Mouse (Mus musculus) liver, embryonic 11.5 days (tissue): ENCODE measurements at regions not wholly inside any gene's neighbourhood (a gene's known extent, or its start where the extent isn't known, plus 50 kb on each side); places are given as distances from the start of the nearest gene placed in this dataset.

Source experiments
- ATAC-seq: fragments of 200-750 bp; cut with Nextera tagmentation; replicated peaks from 2 replicates; pipeline ENCODE4 v1.8.0; 2017; ENCODE audit warnings: moderate number of reproducible peaks, mild to moderate bottlenecking, moderate TSS enrichment, moderate library complexity; ENCODE audit not compliant: low FRiP score
- DNase-seq: peaks from one replicate; pipeline ENCODE4 v3.0.0-alpha.2; 2017; ENCODE audit warnings: low spot score
- H3K27ac ChIP-seq: fragments of 300-500 bp; sonication (generic); 2 replicates; pipeline ENCODE4 v1.5.1; 2014; ENCODE audit warnings: mild to moderate bottlenecking, low read depth, low read length, control low read depth
- H3K27me3 ChIP-seq: fragments of 300-500 bp; sonication (generic); replicated peaks from 2 replicates; pipeline ENCODE4 v1.6.1; 2014; ENCODE audit warnings: low read length, mixed read lengths; ENCODE audit not compliant: control insufficient read depth, insufficient read depth
- H3K36me3 ChIP-seq: fragments of 300-500 bp; sonication (generic); 2 replicates; pipeline ENCODE4 v1.6.1; 2014; ENCODE audit warnings: mild to moderate bottlenecking, low read length, moderate library complexity, mixed read lengths; ENCODE audit not compliant: control insufficient read depth, insufficient read depth
- H3K4me1 ChIP-seq: fragments of 300-500 bp; sonication (generic); replicated peaks from 2 replicates; pipeline ENCODE4 v1.6.1; 2014; ENCODE audit warnings: low read length, mixed read lengths; ENCODE audit not compliant: control insufficient read depth, insufficient read depth
- H3K4me2 ChIP-seq: fragments of 300-500 bp; sonication (generic); 2 replicates; pipeline ENCODE4 v1.6.1; 2014; ENCODE audit warnings: mild to moderate bottlenecking, control low read depth, moderate library complexity
- H3K4me3 ChIP-seq: fragments of 300-500 bp; sonication (generic); 2 replicates; pipeline ENCODE4 v1.5.1; 2014; ENCODE audit warnings: low read depth, low read length, control low read depth
- H3K9ac ChIP-seq: fragments of 300-500 bp; sonication (generic); 2 replicates; pipeline ENCODE4 v1.6.1; 2014; ENCODE audit warnings: low read depth, low read length, control low read depth
- H3K9me3 ChIP-seq: fragments of 300-500 bp; sonication (generic); 2 replicates; pipeline ENCODE4 v1.6.1; 2016; ENCODE audit warnings: low read length, inconsistent platforms, mixed read lengths; ENCODE audit not compliant: control insufficient read depth
- WGBS: fragments of 180-500 bp; shearing (Covaris S2); extraction: QIAGEN DNeasy Blood & Tissue Kit; methylation state at CpG from one replicate; pipeline ENCODE4 v1.1.7; 2014; 5-methylcytosine and 5-hydroxymethylcytosine counted together

- H3K4me3 ChIP-seq = no peak overlapping the region
- ATAC-seq (no peak), DNase-seq (no peak)
- H3K36me3 ChIP-seq = no peaks in the 10 kb centered on the region
- no peaks in the 10 kb centered on the region for H3K9me3 ChIP-seq
- no peaks in the 10 kb centered on the region for H3K4me1 ChIP-seq
- no peak overlapping the region for H3K4me2 ChIP-seq
- no peak overlapping the region for H3K9ac ChIP-seq
- no peaks in the 10 kb centered on the region for H3K27me3 ChIP-seq
- 80% methylated on average over 4 of the region's 4 CpGs for WGBS
- no peak overlapping the region for H3K27ac ChIP-seq
Measured at GRCm38 (mm10) chr1:80076357-80076756, 141.9 kb downstream of the Fam124b start.

GRCm38 (mm10) chr1:80074376-80074775 lies 143.9 kb downstream of the Fam124b start:
- WGBS = 86% methylated on average over 4 of the region's 4 CpGs

GRCm38 (mm10) chr1:80073950-80074349 lies 144.3 kb downstream of the Fam124b start:
- ATAC-seq (no peak), DNase-seq (no peak)
- no peaks in the 10 kb centered on the region for H3K9me3 ChIP-seq
- 86% methylated on average over 3 of the region's 3 CpGs for WGBS
- no peak overlapping the region for H3K4me3 ChIP-seq
- H3K4me2 ChIP-seq = no peak overlapping the region
- no peak overlapping the region for H3K27ac ChIP-seq
- no peaks in the 10 kb centered on the region for H3K27me3 ChIP-seq
- H3K9ac ChIP-seq = no peak overlapping the region
- H3K36me3 ChIP-seq = no peaks in the 10 kb centered on the region
- H3K4me1 ChIP-seq = no peaks in the 10 kb centered on the region

More at GRCm38 (mm10) chr1:80074376-80074775, 143.9 kb downstream of the Fam124b start:
- no peaks in the 10 kb centered on the region for H3K4me1 ChIP-seq
- no peak overlapping the region for H3K4me2 ChIP-seq
- no peak overlapping the region for H3K27ac ChIP-seq
- ATAC-seq (no peak), DNase-seq (no peak)
- no peaks in the 10 kb centered on the region for H3K36me3 ChIP-seq
- H3K4me3 ChIP-seq = no peak overlapping the region
- H3K9me3 ChIP-seq = no peaks in the 10 kb centered on the region
- no peaks in the 10 kb centered on the region for H3K27me3 ChIP-seq
- H3K9ac ChIP-seq = no peak overlapping the region

GRCm38 (mm10) chr1:80069141-80069540 lies 149.1 kb downstream of the Fam124b start:
- H3K27me3 ChIP-seq = no peaks in the 10 kb centered on the region
- ATAC-seq (no peak), DNase-seq (no peak)
- H3K36me3 ChIP-seq = no peaks in the 10 kb centered on the region
- no peaks in the 10 kb centered on the region for H3K4me1 ChIP-seq
- no peaks in the 10 kb centered on the region for H3K9me3 ChIP-seq
- WGBS = 74% methylated on average over 4 of the region's 4 CpGs
- H3K4me2 ChIP-seq = no peak overlapping the region
- H3K4me3 ChIP-seq = no peak overlapping the region
- H3K27ac ChIP-seq = no peak overlapping the region
- H3K9ac ChIP-seq = no peak overlapping the region

- Histone ChIP-seq H3K4me1 (no peaks in the 10 kb centered on the region), H3K27ac (no peak overlapping the region), H3K9ac (no peak overlapping the region), H3K27me3 (no peaks in the 10 kb centered on the region), H3K9me3 (no peaks in the 10 kb centered on the region), H3K4me3 (no peak overlapping the region), H3K36me3 (no peaks in the 10 kb centered on the region), H3K4me2 (no peak overlapping the region)
- ATAC-seq (no peak), DNase-seq (no peak)
- WGBS = 73% methylated on average over 1 of the region's 1 CpGs
Measured at GRCm38 (mm10) chr1:80062121-80062520, 156.2 kb downstream of the Fam124b start.

- Histone ChIP-seq H3K27ac (no peak overlapping the region), H3K4me1 (no peaks in the 10 kb centered on the region), H3K4me3 (no peak overlapping the region), H3K9me3 (no peaks in the 10 kb centered on the region), H3K9ac (no peak overlapping the region), H3K4me2 (no peak overlapping the region), H3K36me3 (no peaks in the 10 kb centered on the region), H3K27me3 (no peaks in the 10 kb centered on the region)
- 78% methylated on average over 7 of the region's 7 CpGs for WGBS
- DNase-seq (no peak), ATAC-seq (no peak)
Measured at GRCm38 (mm10) chr1:80061632-80062031, 156.6 kb downstream of the Fam124b start.

GRCm38 (mm10) chr1:80045141-80045540 lies 173.1 kb downstream of the Fam124b start:
- WGBS = 88% methylated on average over 10 of the region's 10 CpGs
- Histone ChIP-seq H3K9me3 (no peaks in the 10 kb centered on the region), H3K9ac (no peak overlapping the region), H3K36me3 (no peaks in the 10 kb centered on the region), H3K4me3 (no peak overlapping the region), H3K27me3 (no peaks in the 10 kb centered on the region), H3K4me2 (no peak overlapping the region), H3K27ac (no peak overlapping the region), H3K4me1 (no peaks in the 10 kb centered on the region)
- no peak for ATAC-seq
- no peak for DNase-seq

- ATAC-seq = peak; percentile 54
- Histone ChIP-seq H3K9me3 (no peaks in the 10 kb centered on the region), H3K27me3 (no peaks in the 10 kb centered on the region), H3K4me3 (no peak overlapping the region), H3K36me3 (no peaks in the 10 kb centered on the region), H3K4me1 (no peaks in the 10 kb centered on the region), H3K9ac (no peak overlapping the region), H3K27ac (no peak overlapping the region), H3K4me2 (no peak overlapping the region)
- no peak for DNase-seq
- 63% methylated on average over 3 of the region's 3 CpGs for WGBS
Measured at GRCm38 (mm10) chr1:80040409-80040808, 177.9 kb downstream of the Fam124b start.

GRCm38 (mm10) chr1:80039891-80040290 lies 178.4 kb downstream of the Fam124b start:
- Histone ChIP-seq H3K9ac (no peak overlapping the region), H3K27me3 (no peaks in the 10 kb centered on the region), H3K4me1 (no peaks in the 10 kb centered on the region), H3K36me3 (no peaks in the 10 kb centered on the region), H3K27ac (no peak overlapping the region), H3K4me3 (no peak overlapping the region), H3K4me2 (no peak overlapping the region), H3K9me3 (no peaks in the 10 kb centered on the region)
- DNase-seq (no peak), ATAC-seq (no peak)
- 68% methylated on average over 3 of the region's 3 CpGs for WGBS
